Comparison of ENCODE assay signal across 8 mouse cellular contexts in the genomic region with DNA sequence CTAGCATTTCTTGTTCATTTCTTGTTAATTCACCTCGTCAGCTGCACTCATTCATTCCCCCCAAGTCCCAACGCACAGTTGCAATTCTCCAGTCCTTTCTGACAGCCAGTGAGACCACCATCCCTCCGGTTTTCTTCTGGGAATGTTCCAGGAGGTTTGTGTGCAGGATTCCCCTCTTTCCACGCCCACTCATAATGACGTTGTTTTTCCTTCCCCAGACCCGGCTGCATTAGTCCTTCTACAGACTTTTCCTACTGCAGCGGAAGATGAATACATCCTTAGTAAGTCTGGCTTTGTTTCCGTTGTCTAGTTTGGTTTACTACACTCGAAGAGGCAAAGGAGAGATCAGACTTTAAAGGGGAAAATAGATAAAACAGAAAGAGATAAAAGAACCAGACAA. TPM values are rescaled to one million over a fixed set of nuclear protein-coding genes. Genes with fewer than 3 reads are reported as not detected.
DNase-seq lines count a peak whose midpoint lies in the region; ATAC-seq and TF ChIP-seq lines count a peak whose summit lies in the region.

No protein-coding gene starts in this region.

- no peak for DNase-seq in kidney, adult 8-10 months
- no peak for DNase-seq in hindbrain, postnatal 0 days (ENCODE audit: low spot score)
- no peak for DNase-seq in cerebellum, adult 11 months
- DNase-seq in frontal cortex, adult 2 months (ENCODE audit: extremely low spot score in 1 of 2, low spot score in 1 of 2), result no peak
- no peak for DNase-seq in adrenal gland, postnatal 36 days

- TF ChIP-seq CTCF in cortical plate, adult 2 months (IDR thresholded peaks at IDR 0.05; ENCODE audit: extremely low read depth, insufficient read depth, low read length), result no peak
- TF ChIP-seq CTCF in hindbrain, postnatal 0 days (IDR thresholded peaks at IDR 0.05; ENCODE audit: low read depth), result no peak

- WGBS in kidney, embryonic 15.5 days, result 35% methylated on average over 9 of the region's 9 CpGs
- WGBS in hindbrain, postnatal 0 days, result 50% methylated on average over 9 of the region's 9 CpGs
- WGBS in midbrain, embryonic 15.5 days, result 48% methylated on average over 9 of the region's 9 CpGs

- peak overlapping the region; percentile 84 for H3K4me3 ChIP-seq in kidney, embryonic 15.5 days (replicated peaks)
- peak overlapping the region; percentile 73; the same call in 1 of the 2 replicates for H3K4me3 ChIP-seq in cortical plate, adult 2 months (ENCODE audit: insufficient read depth, low read length)
- peak overlapping the region; percentile 91 for H3K4me3 ChIP-seq in hindbrain, postnatal 0 days (ENCODE audit: low read length)
- peak overlapping the region; percentile 93 for H3K4me3 ChIP-seq in midbrain, embryonic 15.5 days

- H3K36me3 ChIP-seq in kidney, embryonic 15.5 days, result peaks cover 41% of the 10 kb centered on the region
- peaks cover 16% of the 10 kb centered on the region; the same call in 1 of the 2 replicates for H3K36me3 ChIP-seq in hindbrain, postnatal 0 days (ENCODE audit: insufficient read depth, low read length)
- H3K36me3 ChIP-seq in midbrain, embryonic 15.5 days (replicated peaks), result peaks cover 14% of the 10 kb centered on the region; the same call in 1 of the 2 replicates

- H3K4me1 ChIP-seq in kidney, embryonic 15.5 days, result peaks cover 20% of the 10 kb centered on the region
- H3K4me1 ChIP-seq in cortical plate, adult 2 months (ENCODE audit: control insufficient read depth, insufficient read depth, low read length), result peaks cover 8% of the 10 kb centered on the region; the same call in 1 of the 2 replicates
- peaks cover 12% of the 10 kb centered on the region for H3K4me1 ChIP-seq in hindbrain, postnatal 0 days (ENCODE audit: insufficient read depth, low read length)
- H3K4me1 ChIP-seq in midbrain, embryonic 15.5 days, result peaks cover 24% of the 10 kb centered on the region

- H3K9ac ChIP-seq in kidney, embryonic 15.5 days, result peak overlapping the region; percentile 89; the same call in 1 of the 2 replicates
- H3K9ac ChIP-seq in hindbrain, postnatal 0 days (replicated peaks; ENCODE audit: low read length), result peak overlapping the region; percentile 91
- peak overlapping the region; percentile 97; the same call in 1 of the 2 replicates for H3K9ac ChIP-seq in midbrain, embryonic 15.5 days

- no peaks in the 10 kb centered on the region for H3K27me3 ChIP-seq in kidney, embryonic 15.5 days
- no peaks in the 10 kb centered on the region for H3K27me3 ChIP-seq in hindbrain, postnatal 0 days (ENCODE audit: insufficient read depth, low read length)
- H3K27me3 ChIP-seq in midbrain, embryonic 15.5 days (replicated peaks), result no peaks in the 10 kb centered on the region

- no peak overlapping the region for H3K27ac ChIP-seq in kidney, embryonic 15.5 days
- no peak overlapping the region for H3K27ac ChIP-seq in cortical plate, adult 2 months (ENCODE audit: insufficient read depth, low read length)
- H3K27ac ChIP-seq in hindbrain, postnatal 0 days, result 0 out of 2 replicates have a peak overlapping the region, but pooled peaks have one; percentile 97
- H3K27ac ChIP-seq in midbrain, embryonic 15.5 days, result no peak overlapping the region

- no peaks in the 10 kb centered on the region for H3K9me3 ChIP-seq in kidney, embryonic 15.5 days (replicated peaks)
- no peaks in the 10 kb centered on the region for H3K9me3 ChIP-seq in hindbrain, postnatal 0 days (ENCODE audit: low read length)
- H3K9me3 ChIP-seq in midbrain, embryonic 15.5 days, result no peaks in the 10 kb centered on the region

- peak overlapping the region; percentile 86 for H3K4me2 ChIP-seq in kidney, embryonic 15.5 days
- H3K4me2 ChIP-seq in hindbrain, postnatal 0 days (ENCODE audit: low read depth, low read length), result peak overlapping the region; percentile 89
- peak overlapping the region; percentile 87 for H3K4me2 ChIP-seq in midbrain, embryonic 15.5 days

- ATAC-seq in kidney, embryonic 15.5 days (replicated peaks; ENCODE audit: low FRiP score), result no peak
- no peak for ATAC-seq in hindbrain, postnatal 0 days
- ATAC-seq in midbrain, embryonic 15.5 days (replicated peaks), result no peak

- no peak for TF ChIP-seq POLR2A in cortical plate, adult 2 months (IDR thresholded peaks at IDR 0.05; ENCODE audit: extremely low read depth, insufficient read depth, low read length)

RNA-seq across cellular contexts. Expression of a gene that starts 1.1 kb away (rescaled TPM):
- polyA plus RNA-seq in kidney, embryonic 15.5 days (2015; fragmentation: Nextera tagmentation; extraction: Ambion mirVana), result 15.6 and 17.0 TPM in 2 replicates
- 21.9 and 22.7 TPM in 2 replicates for polyA plus RNA-seq in cortical plate, adult 2 months (2012; rRNA removed)
- 32.6 and 33.5 TPM in 2 replicates for total RNA-seq in hindbrain, postnatal 0 days (2014; rRNA removed)
- polyA plus RNA-seq in hindbrain, postnatal 0 days (2015; fragmentation: Nextera tagmentation; extraction: Ambion mirVana), result 12.2 and 12.3 TPM in 2 replicates
- 22.5 and 22.8 TPM in 2 replicates for polyA plus RNA-seq in midbrain, embryonic 15.5 days (2015; fragmentation: Nextera tagmentation; extraction: Ambion mirVana)
- 20.2 and 22.5 TPM in 2 replicates for polyA plus RNA-seq in frontal cortex, adult 2 months (2012; rRNA removed)
- 10 to 100 TPM; 22.2 to 22.9 TPM for total RNA-seq in adrenal gland, postnatal 36 days (2021)

RNA-seq across cellular contexts. Expression of a gene that starts 9.3 kb away (rescaled TPM):
- polyA plus RNA-seq in kidney, embryonic 15.5 days (2015; fragmentation: Nextera tagmentation; extraction: Ambion mirVana), result not detected in 2 replicates
- 0.11 TPM in 1 of 2 replicates, not detected in the other for polyA plus RNA-seq in cortical plate, adult 2 months (2012; rRNA removed)
- 0.84 TPM in 1 of 2 replicates, not detected in the other for total RNA-seq in hindbrain, postnatal 0 days (2014; rRNA removed)
- not detected in 2 replicates for polyA plus RNA-seq in hindbrain, postnatal 0 days (2015; fragmentation: Nextera tagmentation; extraction: Ambion mirVana)
- not detected in 2 replicates for polyA plus RNA-seq in midbrain, embryonic 15.5 days (2015; fragmentation: Nextera tagmentation; extraction: Ambion mirVana)
- not detected in 2 replicates for polyA plus RNA-seq in frontal cortex, adult 2 months (2012; rRNA removed)
- total RNA-seq in adrenal gland, postnatal 36 days (2021), result not detected

RNA-seq across cellular contexts. Expression of a gene that starts 33.8 kb away (rescaled TPM):
- polyA plus RNA-seq in kidney, embryonic 15.5 days (2015; fragmentation: Nextera tagmentation; extraction: Ambion mirVana), result 3.2 and 3.3 TPM in 2 replicates
- polyA plus RNA-seq in cortical plate, adult 2 months (2012; rRNA removed), result 13.9 and 15.8 TPM in 2 replicates
- total RNA-seq in hindbrain, postnatal 0 days (2014; rRNA removed), result 28.0 and 31.3 TPM in 2 replicates
- 5.4 and 6.2 TPM in 2 replicates for polyA plus RNA-seq in hindbrain, postnatal 0 days (2015; fragmentation: Nextera tagmentation; extraction: Ambion mirVana)
- polyA plus RNA-seq in midbrain, embryonic 15.5 days (2015; fragmentation: Nextera tagmentation; extraction: Ambion mirVana), result 14.0 and 15.0 TPM in 2 replicates
- 14.9 and 15.7 TPM in 2 replicates for polyA plus RNA-seq in frontal cortex, adult 2 months (2012; rRNA removed)
- total RNA-seq in adrenal gland, postnatal 36 days (2021), result 1 to 10 TPM; 5.2 to 9.7 TPM

RNA-seq across cellular contexts. Expression of a gene that starts 55.2 kb away (rescaled TPM):
- polyA plus RNA-seq in kidney, embryonic 15.5 days (2015; fragmentation: Nextera tagmentation; extraction: Ambion mirVana), result not detected in 2 replicates
- polyA plus RNA-seq in cortical plate, adult 2 months (2012; rRNA removed), result not detected in 2 replicates
- total RNA-seq in hindbrain, postnatal 0 days (2014; rRNA removed), result 0.11 TPM in 1 of 2 replicates, not detected in the other
- polyA plus RNA-seq in hindbrain, postnatal 0 days (2015; fragmentation: Nextera tagmentation; extraction: Ambion mirVana), result not detected in 2 replicates
- polyA plus RNA-seq in midbrain, embryonic 15.5 days (2015; fragmentation: Nextera tagmentation; extraction: Ambion mirVana), result not detected in 2 replicates
- polyA plus RNA-seq in frontal cortex, adult 2 months (2012; rRNA removed), result not detected in 2 replicates
- total RNA-seq in adrenal gland, postnatal 36 days (2021), result not detected

RNA-seq across cellular contexts. Expression of a gene that starts 55.5 kb away (rescaled TPM):
- 12.8 and 16.8 TPM in 2 replicates for polyA plus RNA-seq in kidney, embryonic 15.5 days (2015; fragmentation: Nextera tagmentation; extraction: Ambion mirVana)
- 10.0 and 12.5 TPM in 2 replicates for polyA plus RNA-seq in cortical plate, adult 2 months (2012; rRNA removed)
- 11.8 and 13.3 TPM in 2 replicates for total RNA-seq in hindbrain, postnatal 0 days (2014; rRNA removed)
- polyA plus RNA-seq in hindbrain, postnatal 0 days (2015; fragmentation: Nextera tagmentation; extraction: Ambion mirVana), result 9.3 and 10.0 TPM in 2 replicates
- polyA plus RNA-seq in midbrain, embryonic 15.5 days (2015; fragmentation: Nextera tagmentation; extraction: Ambion mirVana), result 14.9 and 16.1 TPM in 2 replicates
- 10.9 and 13.3 TPM in 2 replicates for polyA plus RNA-seq in frontal cortex, adult 2 months (2012; rRNA removed)
- total RNA-seq in adrenal gland, postnatal 36 days (2021), result 10 to 100 TPM; 11.3 to 11.7 TPM
